Mouse (Mus musculus): ENCODE data around the gene Omp.

Gene Omp

GRCm38 (mm10) chr7:98171141-98172073, 26.1 kb upstream of the Omp start:
- DNase-seq (ENCODE audit: low spot score): no peak

GRCm38 (mm10) chr7:98164999-98165528, 19.8 kb upstream of the Omp start:
- DNase-seq (ENCODE audit: low spot score): no peak

GRCm38 (mm10) chr7:98164382-98164998, 19.2 kb upstream of the Omp start:
- no peak for DNase-seq (ENCODE audit: low spot score)

- DNase-seq (ENCODE audit: low spot score): no peak
Observed at GRCm38 (mm10) chr7:98163700-98164099, 18.4 kb upstream of the Omp start.

- no peak for DNase-seq (ENCODE audit: low spot score)
Observed at GRCm38 (mm10) chr7:98162239-98162638, 16.9 kb upstream of the Omp start.

GRCm38 (mm10) chr7:98160041-98160740, 14.9 kb upstream of the Omp start:
- DNase-seq (ENCODE audit: low spot score): no peak

- DNase-seq (ENCODE audit: low spot score): no peak
Observed at GRCm38 (mm10) chr7:98158481-98158880, 13.2 kb upstream of the Omp start.

GRCm38 (mm10) chr7:98157636-98158332, 12.5 kb upstream of the Omp start:
- DNase-seq (ENCODE audit: low spot score): no peak

- no peak for DNase-seq (ENCODE audit: low spot score)
Observed at GRCm38 (mm10) chr7:98156280-98156665, 11.0 kb upstream of the Omp start.

GRCm38 (mm10) chr7:98155546-98156279, 10.4 kb upstream of the Omp start:
- peak; percentile 61 for DNase-seq (ENCODE audit: low spot score)

GRCm38 (mm10) chr7:98153892-98154291, 8.6 kb upstream of the Omp start:
- DNase-seq (ENCODE audit: low spot score): no peak

- DNase-seq (ENCODE audit: low spot score): no peak
Observed at GRCm38 (mm10) chr7:98153345-98153744, 8.0 kb upstream of the Omp start.

- DNase-seq (ENCODE audit: low spot score): no peak
Observed at GRCm38 (mm10) chr7:98152400-98152799, 7.1 kb upstream of the Omp start.

- DNase-seq (ENCODE audit: low spot score): no peak
Observed at GRCm38 (mm10) chr7:98150525-98150924, 5.2 kb upstream of the Omp start.

GRCm38 (mm10) chr7:98149802-98150201, 4.5 kb upstream of the Omp start:
- DNase-seq (ENCODE audit: low spot score): no peak

GRCm38 (mm10) chr7:98148721-98149407, 3.6 kb upstream of the Omp start:
- no peak for DNase-seq (ENCODE audit: low spot score)

GRCm38 (mm10) chr7:98147766-98148165, 2.5 kb upstream of the Omp start:
- DNase-seq (ENCODE audit: low spot score): no peak

GRCm38 (mm10) chr7:98146447-98146845, 1.1 kb upstream of the Omp start:
- no peak for DNase-seq (ENCODE audit: low spot score)

GRCm38 (mm10) chr7:98145842-98146446, 642 bp upstream of the Omp start:
- DNase-seq (ENCODE audit: low spot score): no peak

- DNase-seq (ENCODE audit: low spot score): no peak
Observed at GRCm38 (mm10) chr7:98142648-98143047, 2.7 kb downstream of the Omp start.
